Mouse (Mus musculus) CH12F3 (cell line): ENCODE measurements around the gene Map4k5.

Experiments used
- in situ Hi-C: fragments of 300-500 bp; cut with MboI; formaldehyde crosslinking; loops from 2 replicates; pipeline ENCODE4 v1.14.3; 2020; ENCODE audit warnings: low sequenced_read_pairs

Map4k5 gene

GRCm38 (mm10) chr12:69892371-69893251 is at the start of gene Map4k5, which contains the start of gene Atl1:
Gene Map4k5 (minus strand): TSS chr12:69893200.
Gene Atl1 (plus strand): TSS chr12:69892614.
- in situ Hi-C loops, result loop anchor here (25.0 kb wide), 1 partner anchor 155 kb away; no protein-coding TSS in a partner anchor

DNA sequence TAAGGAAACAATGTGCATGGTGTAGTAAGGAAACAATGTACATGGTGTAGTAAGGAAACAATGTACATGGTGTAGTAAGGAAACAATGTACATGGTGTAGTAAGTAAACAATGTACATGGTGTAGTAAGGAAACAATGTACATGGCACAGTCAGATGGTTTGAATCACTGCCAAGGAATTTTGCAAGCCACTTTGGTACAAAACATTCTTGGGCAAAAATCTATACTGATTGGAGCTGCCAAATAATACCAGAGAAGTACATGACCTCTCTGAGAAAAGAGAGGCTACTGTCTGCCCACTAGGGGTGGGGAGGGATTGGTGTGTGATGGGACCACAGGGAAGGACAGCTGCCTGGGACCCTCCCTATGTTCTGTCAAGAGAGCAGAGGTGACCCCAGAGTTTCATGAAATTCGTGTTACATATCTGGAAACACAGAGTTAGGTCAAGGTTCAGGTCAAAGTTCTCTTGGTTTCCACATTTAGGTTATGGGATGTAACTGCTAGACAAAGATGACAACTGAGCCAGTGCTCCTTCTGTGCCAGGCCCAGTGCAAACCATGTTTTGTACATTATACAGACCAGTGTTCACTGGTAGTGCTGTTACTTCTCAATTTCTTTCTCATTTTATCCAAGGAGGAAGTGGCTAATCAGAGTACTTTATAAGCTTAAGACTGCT is 48.8 kb upstream of the Map4k5 start:
- in situ Hi-C loops, result no loop called here

DNA sequence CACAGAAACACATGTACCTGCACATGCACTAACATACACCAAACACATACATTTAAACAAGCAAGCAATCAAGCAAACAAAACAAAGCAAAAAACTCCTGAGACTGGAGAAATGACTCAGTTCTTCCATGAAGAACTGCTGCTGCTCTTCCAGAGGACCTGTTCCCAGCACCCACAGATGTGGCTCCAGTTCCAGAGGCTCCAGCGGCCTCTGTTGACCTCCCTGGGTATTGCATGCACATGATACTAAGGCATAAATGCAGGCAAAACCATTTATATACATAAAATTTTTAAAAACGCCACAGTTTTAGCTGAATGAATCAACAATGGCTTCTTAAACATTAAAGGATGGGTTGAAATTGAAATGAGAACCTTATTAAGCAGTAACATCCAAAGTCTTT is 46.3 kb upstream of the Map4k5 start:
- in situ Hi-C loops, result no loop called here

DNA sequence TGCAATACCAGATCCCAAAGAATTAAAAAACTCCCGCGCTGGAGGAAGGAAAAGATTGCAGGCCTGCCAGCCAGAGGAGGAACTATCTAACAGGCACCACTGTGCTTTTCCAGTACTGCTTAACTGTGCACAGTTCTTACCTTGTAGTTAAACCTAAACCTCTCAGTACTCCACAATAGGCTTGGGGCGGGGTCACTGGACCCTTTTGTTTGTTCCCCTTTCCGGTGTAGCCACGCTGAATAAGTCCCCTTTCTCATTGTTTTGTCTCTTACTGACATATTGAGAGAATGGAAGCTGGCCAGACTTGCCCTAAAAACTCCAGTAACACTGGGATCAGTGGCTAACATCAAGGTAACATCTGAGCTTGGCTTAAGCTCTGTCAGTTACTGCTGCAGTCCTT is 44.7 kb upstream of the Map4k5 start:
- in situ Hi-C loops, result no loop called here

DNA sequence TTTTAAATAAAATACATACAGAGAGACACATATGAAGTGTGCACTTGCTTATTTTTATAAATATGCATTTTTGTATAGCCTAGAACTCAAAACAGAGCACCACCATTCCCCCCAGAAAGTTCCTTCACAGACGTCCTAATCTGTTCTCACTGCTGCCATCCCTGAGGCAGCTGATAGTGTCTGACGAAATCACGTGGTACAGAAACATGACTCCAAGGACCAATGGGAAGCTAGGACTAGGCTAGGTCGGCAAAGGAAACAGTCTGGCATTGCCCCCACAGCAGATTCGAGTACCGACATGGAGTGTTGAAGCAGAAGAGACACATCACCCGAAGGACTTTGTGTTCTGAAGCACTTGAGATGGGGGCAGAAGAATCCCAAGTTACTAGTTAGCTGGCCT is 33.7 kb upstream of the Map4k5 start:
- in situ Hi-C loops, result no loop called here

DNA sequence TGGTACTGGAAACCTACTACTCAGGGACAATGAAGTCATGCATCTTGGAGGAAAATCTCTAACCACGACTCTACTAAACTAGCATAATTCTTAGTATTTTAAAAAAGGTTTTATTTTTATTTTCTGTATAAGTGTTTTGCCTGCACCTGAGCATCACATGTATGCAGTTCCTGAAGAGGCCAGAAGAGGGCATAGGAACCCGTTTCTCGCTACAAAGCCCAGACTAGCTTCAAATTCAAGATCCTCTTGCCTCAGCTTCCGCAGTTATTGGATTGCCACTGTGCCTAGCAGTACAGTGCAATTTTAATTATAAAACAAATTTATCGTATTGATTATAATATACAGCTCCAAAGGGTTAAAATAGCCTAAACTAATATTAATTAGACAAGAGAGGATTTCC is 31.0 kb upstream of the Map4k5 start:
- in situ Hi-C loops, result no loop called here

GRCm38 (mm10) chr12:69923603-69924002 is 30.6 kb upstream of the Map4k5 start:
- in situ Hi-C loops, result no loop called here

- in situ Hi-C loops, result no loop called here
Measured at GRCm38 (mm10) chr12:69923128-69923527, 30.1 kb upstream of the Map4k5 start.

GRCm38 (mm10) chr12:69922099-69922498 is 29.1 kb upstream of the Map4k5 start:
- in situ Hi-C loops, result no loop called here

DNA sequence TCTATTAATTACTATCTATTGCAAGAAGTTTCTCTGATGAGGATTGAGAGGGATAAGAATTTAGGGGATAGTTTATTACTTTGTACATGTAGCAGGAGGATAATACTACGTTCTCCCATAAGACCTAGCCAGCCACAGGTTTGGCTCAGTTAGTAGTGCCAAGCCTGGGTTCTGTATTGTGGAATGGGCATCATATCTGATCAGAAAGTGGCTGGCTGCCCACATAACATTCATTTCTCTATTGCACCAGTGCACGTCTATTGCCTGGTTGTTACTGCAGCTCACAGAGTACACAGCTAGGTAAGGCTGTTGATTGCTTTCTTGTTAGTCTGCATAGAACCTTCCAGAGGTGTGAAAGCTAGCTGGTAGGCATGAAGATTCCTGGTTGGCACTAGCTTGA is 24.9 kb upstream of the Map4k5 start:
- in situ Hi-C loops, result no loop called here

DNA sequence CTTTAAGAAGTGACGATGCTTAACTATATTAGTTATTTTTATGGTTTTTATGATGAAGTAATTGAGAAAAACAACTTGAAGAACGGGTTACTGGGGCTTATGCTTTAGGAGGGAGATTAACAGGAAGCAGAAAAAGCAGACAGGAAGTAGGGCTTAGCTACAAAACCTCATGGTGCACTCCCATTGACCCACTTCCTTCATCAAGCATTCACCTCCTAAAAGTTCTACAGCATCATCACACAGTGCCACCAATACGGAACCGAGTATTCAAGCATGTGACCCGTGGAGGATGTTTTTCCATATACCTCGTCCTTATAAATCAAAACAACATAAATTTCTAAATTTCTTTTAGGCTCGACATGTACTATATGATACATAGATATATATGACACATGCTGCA is 19.7 kb upstream of the Map4k5 start:
- in situ Hi-C loops, result no loop called here

- in situ Hi-C loops, result no loop called here
Measured at GRCm38 (mm10) chr12:69911906-69912305, 18.9 kb upstream of the Map4k5 start.

DNA sequence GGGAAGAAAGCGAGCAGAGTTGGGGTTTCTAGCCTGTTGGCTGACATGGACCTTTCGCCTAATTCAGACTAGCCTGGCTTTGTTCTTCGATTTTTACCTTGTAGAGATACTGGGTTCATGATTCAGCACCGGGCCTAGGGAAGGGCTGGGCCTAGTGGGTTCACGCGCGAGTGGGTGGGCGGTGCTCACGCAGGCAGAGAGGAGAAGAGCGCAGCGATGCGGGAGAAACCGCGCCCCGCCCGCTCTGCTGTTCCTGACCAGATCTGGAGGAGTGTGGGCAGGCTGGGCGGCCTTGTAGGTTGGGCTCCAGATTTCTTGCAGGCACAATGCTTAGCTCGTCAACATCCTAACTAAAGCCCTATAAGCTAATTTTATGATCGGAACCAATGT is 15.5 kb upstream of the Map4k5 start:
- in situ Hi-C loops, result no loop called here

DNA sequence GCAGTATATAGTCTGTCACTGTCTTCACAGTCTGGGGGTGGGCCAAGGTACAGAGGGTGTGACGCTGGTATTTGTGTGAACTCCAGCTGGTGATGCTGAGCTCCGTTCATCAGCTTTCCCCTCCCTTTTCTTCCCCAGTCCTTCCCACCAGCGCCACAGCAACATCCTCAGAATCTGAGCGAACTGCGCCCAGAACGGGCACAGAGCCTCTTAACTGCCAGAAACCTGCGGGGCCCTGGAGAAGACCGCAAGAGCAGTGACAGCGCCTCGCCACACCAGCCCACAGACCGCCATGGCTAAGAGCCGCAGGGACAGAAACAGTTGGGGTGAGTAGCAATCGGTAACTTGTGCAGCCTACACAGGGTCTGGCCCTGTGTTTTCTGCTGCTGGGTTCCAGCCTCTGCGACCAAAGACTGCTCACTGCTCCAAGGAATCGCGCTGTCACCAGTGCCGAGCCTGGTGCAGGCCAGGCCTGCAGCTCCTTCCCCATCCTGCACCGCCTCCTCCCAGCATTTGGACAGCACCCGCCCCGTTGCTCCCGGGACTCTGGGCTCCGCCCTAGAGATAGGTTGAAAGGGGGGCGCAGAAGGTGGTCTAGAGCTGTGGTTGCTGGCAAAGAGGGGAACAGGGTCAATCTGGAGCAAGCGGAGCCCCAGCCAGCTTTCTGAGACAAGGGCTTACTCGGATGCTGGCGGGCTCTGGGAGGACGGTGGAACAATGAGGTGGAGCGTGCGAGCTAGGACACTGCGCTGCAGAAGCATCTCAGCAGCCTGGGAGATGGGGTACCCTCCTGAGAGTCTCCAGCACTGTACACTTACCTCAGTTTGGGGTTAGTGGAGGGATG is 14.9 kb upstream of the Map4k5 start:
- in situ Hi-C loops, result no loop called here

- in situ Hi-C loops, result no loop called here
Measured at GRCm38 (mm10) chr12:69904991-69905390, 12.0 kb upstream of the Map4k5 start.

DNA sequence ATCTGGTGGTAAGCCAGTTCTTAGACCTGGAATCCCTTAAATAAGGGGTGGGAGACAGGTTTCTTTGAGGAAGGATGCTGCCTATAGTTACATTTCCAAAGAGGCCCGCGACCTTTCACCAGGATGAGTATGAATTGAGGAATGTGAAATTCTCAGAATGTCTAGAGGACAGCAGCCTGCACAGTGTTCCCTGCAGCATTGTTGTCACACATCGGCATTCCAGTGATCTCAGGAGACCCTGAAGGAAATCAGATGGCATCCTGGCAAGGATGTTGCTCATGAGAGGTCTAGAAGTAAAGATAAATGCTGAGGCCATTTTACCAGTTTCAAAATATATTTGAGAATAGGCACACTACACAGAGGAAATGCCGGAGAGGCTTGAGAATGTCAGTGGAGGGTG is 5.1 kb upstream of the Map4k5 start:
- in situ Hi-C loops, result loop anchor here (25.0 kb wide), 1 partner anchor 161 kb away; no protein-coding TSS in a partner anchor

GRCm38 (mm10) chr12:69895046-69895445 is 2.0 kb upstream of the Map4k5 start:
- in situ Hi-C loops, result loop anchor here (25.0 kb wide), 1 partner anchor 158 kb away; no protein-coding TSS in a partner anchor

DNA sequence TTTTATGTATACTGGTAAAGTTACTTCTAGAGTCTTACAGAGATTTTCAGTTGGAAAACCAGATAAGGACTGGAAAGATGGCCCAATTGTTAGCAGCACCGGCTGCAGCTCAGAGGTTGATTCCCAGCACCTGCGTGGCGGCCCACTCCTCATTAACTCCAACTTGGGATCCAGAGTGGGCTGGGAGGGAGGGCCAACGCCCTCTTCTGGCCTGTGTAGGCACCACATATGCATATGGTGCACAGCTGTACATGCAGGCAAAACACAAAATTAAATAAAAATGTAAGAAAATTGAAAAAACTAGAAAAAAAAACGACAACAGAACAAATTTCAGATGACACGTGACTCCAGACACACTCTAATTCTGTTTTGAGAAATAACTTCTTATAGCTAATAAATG is 927 bp upstream of the Map4k5 start:
- in situ Hi-C loops, result loop anchor here (25.0 kb wide), 1 partner anchor 157 kb away; no protein-coding TSS in a partner anchor

GRCm38 (mm10) chr12:69891721-69892120 is 1.3 kb downstream of the Map4k5 start:
- in situ Hi-C loops, result loop anchor here (25.0 kb wide), 1 partner anchor 154 kb away; no protein-coding TSS in a partner anchor

DNA sequence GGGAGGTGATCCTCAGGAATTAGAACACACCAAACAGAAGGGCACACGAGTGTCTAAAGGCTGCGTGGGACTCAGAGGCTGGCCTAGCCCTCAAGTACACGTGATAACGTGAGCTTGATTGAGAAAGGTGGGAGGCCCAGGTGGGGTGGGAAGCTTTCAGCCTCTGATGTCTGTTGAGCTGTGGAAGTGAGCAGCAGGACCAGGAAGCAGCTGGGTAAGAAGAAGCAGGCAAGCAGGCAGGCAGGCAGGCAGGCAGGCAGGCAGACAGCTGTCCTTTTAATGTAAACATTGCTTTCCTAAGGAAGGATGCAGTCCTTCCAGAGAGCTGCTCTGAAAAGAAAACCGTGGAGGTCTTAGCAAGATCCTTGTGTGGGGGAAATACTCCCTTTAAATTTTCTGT is 2.5 kb downstream of the Map4k5 start:
- in situ Hi-C loops, result loop anchor here (25.0 kb wide), 1 partner anchor 153 kb away; no protein-coding TSS in a partner anchor

DNA sequence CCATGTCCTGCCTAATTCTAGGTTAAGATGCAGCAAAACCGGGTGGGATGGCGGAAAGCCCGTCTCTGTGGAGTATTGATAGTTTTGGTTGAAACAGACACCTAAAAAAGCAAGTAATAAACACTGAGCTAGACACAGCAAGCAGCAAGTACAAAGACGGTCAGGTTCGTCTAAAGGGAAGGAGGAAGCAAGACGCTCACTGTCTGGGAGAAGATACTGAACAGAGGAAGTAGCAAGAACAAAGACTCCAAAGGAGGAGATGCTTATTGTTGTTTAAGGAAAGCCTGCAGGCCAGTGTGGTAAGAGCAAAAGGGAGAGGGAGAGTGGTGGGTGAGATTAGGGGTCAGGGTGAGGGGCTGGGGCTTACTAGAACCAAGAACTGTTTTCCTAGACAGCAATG is 2.9 kb downstream of the Map4k5 start:
- in situ Hi-C loops, result loop anchor here (25.0 kb wide), 1 partner anchor 153 kb away; no protein-coding TSS in a partner anchor
